ENCODE assay signal across 9 mouse cellular contexts in genomic region chr12:112154476-112154875, GRCm38 (mm10). TPM values are rescaled to one million over a fixed set of nuclear protein-coding genes. Genes with fewer than 3 reads are reported as not detected.
DNase-seq lines count a peak whose midpoint lies in the region; ATAC-seq and TF ChIP-seq lines count a peak whose summit lies in the region.
"Had no signal": no experiment of that assay in that cellular context is flagged by ENCODE, and none has a peak within 500 bp of the region (broad histone marks: within the 10 kb centered on the region; RNA-seq: fewer than 3 reads in every experiment).

No protein-coding gene starts in this region.

- no peak for TF ChIP-seq POLR2A in kidney, adult 2 months (IDR thresholded peaks at IDR 0.05; ENCODE audit: low read depth, low read length)

- TF ChIP-seq CTCF in kidney, adult 2 months (conservative IDR thresholded peaks at IDR 0.05; ENCODE audit: insufficient read depth, insufficient read length, low read depth, low read length): no peak

- no peaks in the 10 kb centered on the region for H3K9me3 ChIP-seq in embryonic facial prominence, embryonic 11.5 days (replicated peaks; ENCODE audit: control insufficient read depth, low read length)

- H3K4me3 ChIP-seq in kidney, adult 2 months (ENCODE audit: insufficient read depth, low read depth, low read length): no peak overlapping the region
- no peak overlapping the region for H3K4me3 ChIP-seq in embryonic facial prominence, embryonic 11.5 days (ENCODE audit: low read depth, low read length)

- peaks cover 19% of the 10 kb centered on the region for H3K4me1 ChIP-seq in kidney, adult 2 months (ENCODE audit: control insufficient read depth, insufficient read depth, low read length)
- H3K4me1 ChIP-seq in embryonic facial prominence, embryonic 11.5 days (ENCODE audit: control insufficient read depth, insufficient read depth, low read length): peaks cover 13% of the 10 kb centered on the region

- no peaks in the 10 kb centered on the region for H3K27me3 ChIP-seq in kidney, adult 2 months (replicated peaks; ENCODE audit: control insufficient read depth, insufficient read depth, low read length)
- no peaks in the 10 kb centered on the region for H3K27me3 ChIP-seq in embryonic facial prominence, embryonic 11.5 days (ENCODE audit: control insufficient read depth, insufficient read depth, low read length)

- H3K4me2 ChIP-seq in embryonic facial prominence, embryonic 11.5 days (ENCODE audit: low read depth, low read length): no peak overlapping the region

- DNase-seq in adrenal gland, postnatal 36 days: peak; percentile 54 to 58
- DNase-seq in adrenal gland, adult 2 months: no peak
- no peak for DNase-seq in kidney, adult 2 months
- no peak for DNase-seq in kidney, adult 11 months
- no peak for DNase-seq in embryonic facial prominence, embryonic 11.5 days (ENCODE audit: low spot score)
- peak; percentile 49 for DNase-seq in kidney, postnatal 14 days
- DNase-seq in right cerebral cortex, postnatal 14 days: no peak
- DNase-seq in layer of hippocampus, postnatal 36 days: no peak

- WGBS in kidney, adult 2 months: 69% methylated on average over 5 of the region's 5 CpGs
- WGBS in embryonic facial prominence, embryonic 11.5 days: 52% methylated on average over 5 of the region's 5 CpGs

- peak overlapping the region; percentile 15; the same call in 1 of the 2 replicates for H3K27ac ChIP-seq in kidney, adult 2 months (ENCODE audit: insufficient read depth, low read depth, low read length)
- H3K27ac ChIP-seq in embryonic facial prominence, embryonic 11.5 days (replicated peaks; ENCODE audit: low read depth, low read length): 0 out of 2 replicates have a peak overlapping the region, but pooled peaks have one; percentile 28

- no peak for ATAC-seq in embryonic facial prominence, embryonic 11.5 days (replicated peaks; ENCODE audit: insufficient number of reproducible peaks, low FRiP score, low TSS enrichment, low read depth)

- no peaks in the 10 kb centered on the region for H3K36me3 ChIP-seq in kidney, adult 2 months (ENCODE audit: control insufficient read depth, insufficient read depth, low read length)
- no peaks in the 10 kb centered on the region for H3K36me3 ChIP-seq in embryonic facial prominence, embryonic 11.5 days (replicated peaks; ENCODE audit: control insufficient read depth, insufficient read depth, low read depth, low read length)

- H3K9ac ChIP-seq in embryonic facial prominence, embryonic 11.5 days (replicated peaks; ENCODE audit: low read length): no peak overlapping the region

RNA-seq across cellular contexts. Expression of gene Kif26a, which starts 8.5 kb away (rescaled TPM):
- 1 to 10 TPM; 4.9 to 9.5 TPM for total RNA-seq in adrenal gland, postnatal 36 days (2021)
- 1 to 10 TPM; 6.1 to 9.5 TPM for total RNA-seq in adrenal gland, adult 2 months (2021)
- 11.8 and 17.0 TPM in 2 replicates for polyA plus RNA-seq in adrenal gland, adult 2 months (2012; rRNA removed)
- 3.8 and 4.2 TPM in 2 replicates for polyA plus RNA-seq in kidney, adult 2 months (2012; rRNA removed)
- 1.8 and 2.6 TPM in 2 replicates for polyA plus RNA-seq in embryonic facial prominence, embryonic 11.5 days (2014; fragmentation: Nextera tagmentation; extraction: Ambion mirVana)
- total RNA-seq in layer of hippocampus, postnatal 36 days (2021): 1 to 10 TPM; 4.4 to 4.5 TPM
- total RNA-seq: hematopoietic stem cell, adult 5-6 weeks had no signal

RNA-seq across cellular contexts. Expression of gene Aspg, which starts 48.0 kb away (rescaled TPM):
- 10 to 100 TPM; 23.9 to 38.3 TPM for total RNA-seq in adrenal gland, postnatal 36 days (2021)
- 10 to 100 TPM; 23.2 to 24.5 TPM for total RNA-seq in adrenal gland, adult 2 months (2021)
- polyA plus RNA-seq in adrenal gland, adult 2 months (2012; rRNA removed): 27.0 and 52.0 TPM in 2 replicates
- 39.2 and 52.5 TPM in 2 replicates for polyA plus RNA-seq in kidney, adult 2 months (2012; rRNA removed)
- 0.18 and 0.31 TPM in 2 replicates for polyA plus RNA-seq in embryonic facial prominence, embryonic 11.5 days (2014; fragmentation: Nextera tagmentation; extraction: Ambion mirVana)
- total RNA-seq in layer of hippocampus, postnatal 36 days (2021): 1 to 10 TPM; 1.8 to 2.2 TPM
- total RNA-seq: hematopoietic stem cell, adult 5-6 weeks had no signal

Comparison
In these comparisons a context has a peak if more than half of its experiments do, and no peak if none do; other contexts are left out.
1. DNase-seq: peak in adrenal gland, postnatal 36 days (2 of 2) and kidney, postnatal 14 days (single experiment); none in adrenal gland, adult 2 months (single experiment), kidney, adult 2 months (single experiment), kidney, adult 11 months (single experiment), embryonic facial prominence, embryonic 11.5 days (single experiment), right cerebral cortex, postnatal 14 days (single experiment) and layer of hippocampus, postnatal 36 days (0 of 2).
2. RNA of gene Aspg, which starts 48.0 kb away (total RNA-seq): 23.9 to 38.3 TPM in adrenal gland, postnatal 36 days and 23.2 to 24.5 TPM in adrenal gland, adult 2 months; 1.8 to 2.2 TPM in layer of hippocampus, postnatal 36 days; every median in the first group is over 4 times any median in the second.